Mouse (Mus musculus) MEL (cell line): ENCODE data around the gene Bco1.
A peak's percentile ranks its signal among the peaks of the same experiment; 100 is the strongest.

Experiments
- MAX ChIP-seq: IDR thresholded peaks from 2 replicates; pipeline ENCODE4 v1.6.1; 2011; ENCODE audit warnings: low read length, improper control_type of control experiment
- RCOR1 ChIP-seq: IDR thresholded peaks from 2 replicates; pipeline ENCODE4 v1.6.1; 2012; ENCODE audit warnings: low read depth, mild to moderate bottlenecking, inconsistent platforms, low read length, improper control_type of control experiment

DNA sequence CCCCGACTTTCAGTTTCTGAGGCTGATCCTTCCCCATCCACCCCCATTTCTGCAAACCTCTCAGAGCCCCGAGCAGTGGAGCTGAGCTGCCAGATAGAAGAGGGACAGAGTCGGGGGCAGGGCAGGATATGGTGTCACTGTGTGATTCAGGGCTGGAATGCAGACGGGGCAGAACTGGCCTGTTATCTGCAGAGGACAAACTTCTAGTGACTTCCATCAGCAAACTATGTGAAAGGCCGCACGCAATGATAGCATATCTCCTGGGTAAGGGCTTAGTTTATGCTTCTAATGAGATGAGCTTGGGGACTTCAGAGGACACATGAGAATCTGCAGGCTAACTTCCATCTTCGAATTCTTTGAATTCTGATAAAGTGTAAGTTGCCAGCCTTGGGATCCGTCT is 10.1 kb upstream of the Bco1 start:
- TF ChIP-seq MAX (0 out of 2 replicates have a peak, but pooled peaks have one; percentile 15), RCOR1 (peak; percentile 92)
